Mouse (Mus musculus) lung, embryonic 14.5 days (tissue): ENCODE measurements around the gene Adamtsl5. TPM values are rescaled to one million over a fixed set of nuclear protein-coding genes. Genes with fewer than 3 reads are reported as not detected.

Experiments used
- ATAC-seq: fragments of 200-750 bp; cut with Nextera tagmentation; 2 replicates; pipeline ENCODE4 v1.8.0; 2017; ENCODE audit warnings: mild to moderate bottlenecking, moderate TSS enrichment, moderate library complexity; ENCODE audit not compliant: insufficient read depth
- DNase-seq: peaks from one replicate; pipeline ENCODE4 v3.0.0-alpha.2; 2015
- H3K27ac ChIP-seq: fragments of 300-500 bp; sonication (generic); 2 replicates; pipeline ENCODE4 v1.5.1; 2014; ENCODE audit warnings: low read depth, mild to moderate bottlenecking, moderate library complexity
- H3K27me3 ChIP-seq: fragments of 300-500 bp; sonication (generic); 2 replicates; pipeline ENCODE4 v1.6.1; 2014; ENCODE audit warnings: low read length, control low read depth; ENCODE audit not compliant: insufficient read depth
- H3K36me3 ChIP-seq: fragments of 300-500 bp; sonication (generic); 2 replicates; pipeline ENCODE4 v1.6.1; 2014; ENCODE audit warnings: control low read depth; ENCODE audit not compliant: insufficient read depth
- H3K4me1 ChIP-seq: fragments of 300-500 bp; sonication (generic); 2 replicates; pipeline ENCODE4 v1.6.1; 2014; ENCODE audit warnings: antibody characterized with exemption, control low read depth; ENCODE audit not compliant: insufficient read depth
- H3K4me2 ChIP-seq: fragments of 300-500 bp; sonication (generic); 2 replicates; pipeline ENCODE4 v1.6.1; 2014; ENCODE audit warnings: mild to moderate bottlenecking
- H3K4me3 ChIP-seq: fragments of 300-500 bp; sonication (generic); 2 replicates; pipeline ENCODE4 v1.5.1; 2014; ENCODE audit warnings: low read depth, low read length
- H3K9ac ChIP-seq: fragments of 300-500 bp; sonication (generic); 2 replicates; pipeline ENCODE4 v1.6.1; 2014
- H3K9me3 ChIP-seq: fragments of 300-500 bp; sonication (generic); 2 replicates; pipeline ENCODE4 v1.6.1; 2016; ENCODE audit warnings: low read depth, low read length, control low read depth
- CTCF ChIP-seq: IDR thresholded peaks from 2 replicates; pipeline ENCODE4 v1.5.1; 2016; ENCODE audit warnings: antibody characterized with exemption, low read depth
- WGBS: fragments of 180-500 bp; shearing (Covaris S2); extraction: QIAGEN DNeasy Blood & Tissue Kit; methylation state at CpG from one replicate; pipeline ENCODE4 v1.1.7; 2014; 5-methylcytosine and 5-hydroxymethylcytosine counted together
- polyA plus RNA-seq: library from polyadenylated mRNA; unstranded; fragments of >200 nt; fragmentation: Nextera tagmentation; extraction: Ambion mirVana; gene quantifications from 2 replicates; pipeline ENCODE4 v1.2.1, GENCODE M21; 2014

Adamtsl5 gene
- polyA plus RNA-seq, 1 experiment from 2014 or later, result 0.68 TPM

GRCm38 (mm10) chr10:80300672-80301181 lies 47.5 kb downstream of the Adamtsl5 start:
- Histone ChIP-seq H3K27me3 (peaks cover 72% of the 10 kb centered on the region), H3K4me1 (no peaks in the 10 kb centered on the region), H3K27ac (no peak overlapping the region), H3K9ac (no peak overlapping the region), H3K9me3 (no peaks in the 10 kb centered on the region), H3K4me2 (no peak overlapping the region), H3K4me3 (no peak overlapping the region), H3K36me3 (no peaks in the 10 kb centered on the region)
- 25% methylated on average over 11 of the region's 11 CpGs for WGBS
- TF ChIP-seq CTCF, result no peak
- ATAC-seq (no peak), DNase-seq (no peak)

GRCm38 (mm10) chr10:80299824-80300223 lies 48.4 kb downstream of the Adamtsl5 start:
- Histone ChIP-seq H3K36me3 (peaks cover 4% of the 10 kb centered on the region), H3K27ac (no peak overlapping the region), H3K4me1 (no peaks in the 10 kb centered on the region), H3K4me3 (no peak overlapping the region), H3K9ac (no peak overlapping the region), H3K4me2 (no peak overlapping the region), H3K27me3 (peaks cover 63% of the 10 kb centered on the region), H3K9me3 (no peaks in the 10 kb centered on the region)
- TF ChIP-seq CTCF, result no peak
- ATAC-seq, result no peak
- no peak for DNase-seq
- WGBS, result 54% methylated on average over 10 of the region's 10 CpGs

- peaks cover 58% of the 10 kb centered on the region for H3K27me3 ChIP-seq
- WGBS, result 14% methylated on average over 15 of the region's 15 CpGs
Observed at GRCm38 (mm10) chr10:80299301-80299700, 48.9 kb downstream of the Adamtsl5 start.

GRCm38 (mm10) chr10:80298571-80299281 lies 49.5 kb downstream of the Adamtsl5 start:
- H3K36me3 ChIP-seq, result peaks cover 15% of the 10 kb centered on the region
- no peak overlapping the region for H3K4me2 ChIP-seq
- WGBS, result 6% methylated on average over 26 of the region's 26 CpGs
- H3K27ac ChIP-seq, result no peak overlapping the region
- DNase-seq (peak; percentile 64), ATAC-seq (no peak)
- no peak overlapping the region for H3K4me3 ChIP-seq
- peaks cover 53% of the 10 kb centered on the region for H3K27me3 ChIP-seq
- no peak for TF ChIP-seq CTCF
- no peaks in the 10 kb centered on the region for H3K4me1 ChIP-seq
- H3K9ac ChIP-seq, result no peak overlapping the region
- H3K9me3 ChIP-seq, result no peaks in the 10 kb centered on the region

More at GRCm38 (mm10) chr10:80299301-80299700, 48.9 kb downstream of the Adamtsl5 start:
- TF ChIP-seq CTCF, result no peak
- Histone ChIP-seq H3K9ac (no peak overlapping the region), H3K27ac (no peak overlapping the region), H3K4me2 (no peak overlapping the region), H3K9me3 (no peaks in the 10 kb centered on the region), H3K4me1 (no peaks in the 10 kb centered on the region), H3K36me3 (peaks cover 9% of the 10 kb centered on the region), H3K4me3 (no peak overlapping the region)
- ATAC-seq (no peak), DNase-seq (no peak)

GRCm38 (mm10) chr10:80297526-80298133 lies 50.6 kb downstream of the Adamtsl5 start:
- Histone ChIP-seq H3K36me3 (peaks cover 25% of the 10 kb centered on the region), H3K9ac (no peak overlapping the region), H3K27ac (no peak overlapping the region), H3K4me1 (no peaks in the 10 kb centered on the region), H3K9me3 (no peaks in the 10 kb centered on the region), H3K4me3 (no peak overlapping the region), H3K4me2 (no peak overlapping the region), H3K27me3 (peaks cover 53% of the 10 kb centered on the region)
- DNase-seq (no peak), ATAC-seq (no peak)
- TF ChIP-seq CTCF, result no peak
- 66% methylated on average over 8 of the region's 8 CpGs for WGBS

- 63% methylated on average over 5 of the region's 5 CpGs for WGBS
- H3K27me3 ChIP-seq, result peaks cover 52% of the 10 kb centered on the region
- no peak overlapping the region for H3K9ac ChIP-seq
- no peaks in the 10 kb centered on the region for H3K4me1 ChIP-seq
- ATAC-seq (no peak), DNase-seq (no peak)
- H3K4me2 ChIP-seq, result no peak overlapping the region
- no peak overlapping the region for H3K27ac ChIP-seq
- no peak overlapping the region for H3K4me3 ChIP-seq
- peaks cover 25% of the 10 kb centered on the region for H3K36me3 ChIP-seq
- no peak for TF ChIP-seq CTCF
- H3K9me3 ChIP-seq, result no peaks in the 10 kb centered on the region
Observed at GRCm38 (mm10) chr10:80296824-80297223, 51.4 kb downstream of the Adamtsl5 start.

GRCm38 (mm10) chr10:80295618-80296425 lies 52.4 kb downstream of the Adamtsl5 start, which contains the start of gene Apc2:
Gene Apc2, plus strand, starts transcription at chr10:80295977.
- no peaks in the 10 kb centered on the region for H3K4me1 ChIP-seq
- ATAC-seq, result peak; percentile 28

More at GRCm38 (mm10) chr10:80295618-80296425, 52.4 kb downstream of the Adamtsl5 start, which contains the start of gene Apc2:
- WGBS, result 1% methylated on average over 26 of the region's 26 CpGs
- Histone ChIP-seq H3K27me3 (peaks cover 42% of the 10 kb centered on the region), H3K9me3 (no peaks in the 10 kb centered on the region), H3K27ac (no peak within 1 kb of the TSS), H3K36me3 (peaks cover 25% of the 10 kb centered on the region), H3K4me2 (peak within 1 kb of the TSS; percentile 53), H3K9ac (peak within 1 kb of the TSS; percentile 19; the same call in 1 of the 2 replicates), H3K4me3 (peak within 1 kb of the TSS; percentile 17)
- peak; percentile 73 for TF ChIP-seq CTCF
- DNase-seq, result peak; percentile 74
